Mouse (Mus musculus) 3T3-L1 (cell line): ENCODE measurements around the gene Spg11.

ENCODE experiments used
- DNase-seq: peaks from one replicate; pipeline ENCODE4 v3.0.0-alpha.2; 2015; ENCODE audit warnings: low read depth, low spot score

Spg11 gene

DNA sequence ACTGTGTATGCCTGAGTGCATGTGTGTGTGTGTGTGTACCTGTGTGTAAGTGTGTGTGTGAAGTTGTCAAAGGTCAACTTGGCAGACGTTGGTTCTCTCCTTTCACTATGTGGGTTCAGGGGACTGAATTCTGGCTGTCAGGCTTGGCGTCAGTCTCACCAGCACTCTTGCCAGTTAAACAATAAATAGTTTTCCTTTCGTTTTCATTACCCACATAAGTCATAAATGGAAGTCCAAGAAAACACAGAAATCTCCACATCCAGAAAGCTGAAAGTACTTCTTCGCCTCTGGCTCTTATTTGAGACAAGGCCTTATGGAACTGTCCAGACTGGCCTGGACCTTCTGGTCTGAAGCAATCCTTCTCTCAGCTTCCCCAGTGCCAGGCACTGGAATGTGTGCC, 27.6 kb upstream of the Spg11 start:
- DNase-seq = no peak

DNA sequence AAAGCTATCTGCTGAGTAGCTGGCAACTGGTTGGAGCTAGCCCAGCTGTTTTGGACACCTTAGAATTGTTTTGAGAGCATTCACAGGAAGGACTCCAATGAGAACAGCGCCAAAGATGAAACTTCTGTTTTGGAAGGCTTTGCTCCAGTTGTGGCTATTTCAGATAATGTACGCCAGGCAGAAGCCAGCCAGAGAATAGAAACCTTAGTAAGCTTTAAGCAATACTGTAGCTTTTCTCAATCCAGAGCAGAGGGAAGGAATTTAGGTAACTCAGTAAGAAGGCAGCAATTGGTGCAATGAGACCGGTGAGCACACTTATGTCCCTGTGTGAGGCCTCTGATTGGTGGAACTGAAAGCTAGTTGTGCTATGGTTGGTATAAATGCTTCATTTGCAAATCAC, 24.9 kb upstream of the Spg11 start:
- no peak for DNase-seq

- DNase-seq = no peak
These were observed 23.3 kb upstream of the Spg11 start for GRCm38 (mm10) chr2:122141332-122141967.

DNA sequence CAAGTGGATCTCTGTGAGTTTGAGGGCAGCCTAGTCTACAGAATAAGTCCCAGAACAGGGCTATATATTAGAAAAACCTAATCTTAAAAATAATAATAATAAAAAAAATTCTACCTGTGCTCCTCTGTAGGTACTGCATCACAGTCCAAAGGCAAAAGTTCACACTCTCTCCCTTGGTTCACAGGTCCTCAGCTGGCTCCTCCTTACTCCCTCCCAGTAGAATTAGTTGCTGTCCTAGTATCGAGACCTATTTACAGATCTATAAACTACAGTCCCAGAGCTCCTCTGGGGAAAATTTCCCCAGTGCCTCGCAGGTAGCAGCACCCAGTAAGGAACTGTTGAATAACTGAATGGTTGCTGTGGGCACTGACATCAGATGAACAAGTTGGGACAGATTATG, 22.6 kb upstream of the Spg11 start:
- no peak for DNase-seq

GRCm38 (mm10) chr2:122137839-122138465, 19.8 kb upstream of the Spg11 start:
- DNase-seq = no peak

GRCm38 (mm10) chr2:122132618-122133017, 14.4 kb upstream of the Spg11 start:
- DNase-seq = no peak

DNA sequence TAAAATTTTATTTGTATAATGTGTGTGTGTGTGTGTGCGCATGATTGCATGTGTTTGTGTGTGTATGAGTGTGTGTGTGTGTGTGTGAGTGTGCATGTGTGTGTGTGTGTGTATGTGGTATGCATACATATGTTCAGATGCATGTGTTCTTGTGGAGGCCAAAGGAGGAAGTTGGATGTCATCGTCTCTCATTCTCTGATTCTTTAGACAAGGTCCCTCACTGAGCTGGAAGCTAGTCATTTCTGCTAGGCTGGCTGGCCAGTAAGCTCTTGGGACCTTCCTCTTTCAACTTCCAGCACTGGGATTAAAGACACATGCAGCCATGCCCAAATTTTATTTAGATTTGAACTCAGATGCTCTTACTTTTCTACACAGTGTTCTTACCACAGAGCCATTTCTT, 13.9 kb upstream of the Spg11 start:
- DNase-seq = no peak

- DNase-seq = peak; percentile 82
These were observed 9.4 kb upstream of the Spg11 start for GRCm38 (mm10) chr2:122127635-122128034.

DNA sequence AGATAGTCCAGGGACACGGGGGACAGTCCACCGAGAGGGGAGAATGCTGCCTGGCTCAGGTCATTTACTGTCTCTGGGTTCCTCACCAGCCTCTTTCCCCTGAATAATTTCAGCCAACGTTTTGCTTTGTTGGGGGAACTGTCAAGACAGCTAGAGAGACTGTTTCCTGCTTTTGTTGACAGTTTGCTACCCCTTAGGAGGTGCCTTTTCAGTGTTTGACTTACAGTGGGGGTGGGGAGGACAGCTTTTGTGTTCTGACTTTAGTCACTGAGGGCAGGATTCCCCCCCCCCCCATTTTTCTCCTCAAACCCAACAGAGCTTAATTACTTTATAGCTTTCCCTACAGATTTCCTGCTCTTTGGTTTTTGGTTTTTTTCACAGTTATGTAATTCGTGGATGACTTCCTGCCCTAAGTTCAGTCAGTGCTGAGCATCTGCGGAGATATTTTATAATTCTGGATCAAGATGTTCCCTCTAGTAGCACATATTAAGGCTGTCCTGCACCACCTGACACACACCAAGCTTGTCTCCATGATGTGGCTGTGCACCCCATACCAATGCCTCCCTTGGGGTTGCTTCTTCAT, 8.7 kb upstream of the Spg11 start:
- no peak for DNase-seq

DNA sequence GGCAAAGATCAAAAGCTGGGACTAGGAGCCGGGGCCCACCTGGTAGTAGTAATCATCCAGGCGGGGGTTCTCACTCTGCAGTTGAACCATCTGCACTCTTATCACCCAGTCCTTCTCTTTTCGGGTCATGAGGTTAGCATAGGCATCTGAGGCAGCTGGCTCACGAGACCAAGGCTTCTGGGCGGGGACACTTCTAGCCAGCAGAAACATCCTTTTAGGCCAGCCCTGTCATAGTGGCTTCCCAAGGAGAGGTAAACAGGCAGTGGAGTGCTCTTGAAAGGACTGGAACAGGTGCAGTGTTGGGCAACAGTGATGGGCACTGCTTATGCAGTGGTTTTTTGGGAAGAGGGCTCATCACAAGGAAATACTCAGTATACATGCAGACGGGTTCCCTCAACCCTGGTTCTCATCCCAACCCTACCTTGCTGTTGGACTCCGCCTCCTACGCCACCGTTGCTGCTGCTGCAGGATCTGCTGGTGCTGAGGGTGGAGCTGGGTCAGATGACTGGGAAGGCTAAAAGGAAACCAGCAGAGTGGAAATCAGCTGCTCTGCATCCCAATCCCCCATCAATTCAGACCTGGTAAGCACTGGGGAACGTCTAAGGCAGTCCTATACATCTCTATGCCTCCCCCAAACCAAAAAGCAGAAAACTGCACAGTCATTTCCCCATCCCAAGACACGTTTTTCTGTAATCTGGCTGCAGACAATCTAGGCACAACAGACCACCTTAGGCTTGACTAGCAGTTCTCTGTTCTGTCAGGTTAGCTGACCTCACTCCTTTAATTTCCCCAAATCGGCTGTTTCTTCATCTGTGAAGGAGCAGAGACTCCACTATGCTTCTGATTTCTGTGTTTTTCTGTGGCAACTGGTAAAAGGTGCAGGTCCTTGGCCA, 7.7 kb upstream of the Spg11 start:
- no peak for DNase-seq

DNA sequence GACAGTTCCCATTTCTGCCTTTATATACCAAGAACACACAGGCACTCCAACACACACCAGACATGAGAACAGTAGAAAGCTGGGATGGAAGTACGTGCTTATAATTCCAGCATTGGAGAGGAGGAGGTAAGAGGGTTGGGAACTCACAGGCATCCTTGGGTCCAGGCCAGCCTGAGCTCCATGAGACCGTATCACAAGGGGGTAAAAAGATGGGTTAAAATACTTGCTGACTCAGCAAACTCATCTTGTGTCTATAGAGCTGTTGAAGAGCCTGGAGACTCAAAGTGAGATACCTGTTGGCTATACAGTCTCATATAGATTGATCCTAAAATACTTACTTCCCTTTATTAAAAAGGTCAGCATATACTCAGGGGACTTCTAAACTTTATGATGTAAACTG, 1.3 kb downstream of the Spg11 start:
- peak; percentile 26 for DNase-seq

DNA sequence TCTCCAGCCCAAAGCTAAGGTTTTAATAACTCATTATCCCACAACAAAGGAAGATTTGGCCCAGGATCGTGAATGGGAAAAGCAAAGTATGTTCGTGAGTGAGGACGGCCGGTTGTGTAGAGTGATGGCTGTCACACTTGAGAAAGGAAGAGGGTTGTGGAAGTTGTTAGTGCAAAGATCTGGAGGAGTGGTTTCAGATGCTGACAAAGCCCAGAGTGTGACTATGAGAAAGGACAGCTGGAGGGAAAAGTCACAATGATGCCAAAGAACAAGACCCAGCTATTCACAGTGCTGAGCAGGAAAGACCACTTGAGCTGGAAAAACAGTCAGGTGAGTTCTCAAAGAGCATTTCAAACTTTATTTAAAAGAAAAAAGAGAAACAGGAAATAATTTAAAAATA, 8.5 kb downstream of the Spg11 start:
- no peak for DNase-seq

GRCm38 (mm10) chr2:122108101-122108500, 10.1 kb downstream of the Spg11 start:
- DNase-seq = no peak

DNA sequence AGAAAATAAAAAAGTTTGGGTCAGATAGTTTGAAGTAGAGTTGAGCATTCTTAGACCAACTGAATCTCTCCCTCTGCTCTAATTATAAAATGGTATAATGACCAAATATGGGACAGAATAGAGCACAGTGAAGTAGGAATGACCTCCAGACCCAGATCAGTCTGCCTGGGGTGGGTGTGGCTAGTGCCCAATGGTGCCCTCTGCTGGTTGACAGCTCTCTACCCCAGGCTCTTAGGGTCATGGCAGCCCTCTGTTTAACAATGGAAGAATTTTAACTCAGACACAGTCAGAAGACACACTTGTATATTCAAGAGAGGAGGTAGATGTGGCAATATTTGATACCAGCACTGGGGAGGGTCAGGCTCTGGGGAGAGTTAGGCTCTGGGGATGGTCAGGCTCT, 16.1 kb downstream of the Spg11 start:
- peak; percentile 52 for DNase-seq

DNA sequence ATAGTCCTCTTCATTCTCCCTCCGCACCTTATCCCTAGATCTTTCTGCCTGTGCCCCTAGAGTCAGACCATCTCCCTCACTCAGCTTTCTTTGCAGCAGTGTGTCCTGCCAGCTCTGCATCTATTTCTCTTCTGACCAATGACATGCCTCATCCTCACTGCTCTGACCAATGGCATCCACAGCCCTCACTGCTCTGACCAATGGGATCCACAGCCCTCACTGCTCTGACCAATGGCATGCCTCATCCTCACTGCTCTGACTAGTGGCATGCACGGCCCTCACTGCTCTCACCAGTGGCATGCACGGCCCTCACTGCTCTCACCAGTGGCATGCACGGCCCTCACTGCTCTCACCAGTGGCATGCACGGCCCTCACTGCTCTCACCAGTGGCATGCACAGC, 20.5 kb downstream of the Spg11 start:
- peak; percentile 16 for DNase-seq

- DNase-seq = no peak
These were observed 24.3 kb downstream of the Spg11 start for GRCm38 (mm10) chr2:122093844-122094243.

DNA sequence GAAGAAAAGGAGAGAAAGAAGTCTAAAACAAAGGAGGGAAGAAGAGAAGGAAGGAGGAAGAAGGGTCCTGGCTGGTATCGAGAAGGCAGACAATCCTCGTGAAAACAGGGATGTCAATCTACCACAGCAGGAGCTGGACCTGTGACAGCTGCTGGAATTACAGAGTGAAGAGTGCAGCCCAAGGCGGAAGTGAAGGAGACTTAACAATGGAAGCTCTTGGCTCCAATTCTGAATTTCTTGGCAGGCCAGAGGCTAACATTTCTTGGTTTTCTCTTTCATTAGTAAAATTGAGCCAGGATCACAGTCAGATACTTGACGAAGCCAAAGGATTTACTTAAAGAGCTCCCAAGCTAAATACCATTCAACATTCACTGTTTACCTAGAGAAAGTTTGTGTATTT, 31.7 kb downstream of the Spg11 start:
- no peak for DNase-seq

- no peak for DNase-seq
These were observed 36.3 kb downstream of the Spg11 start for GRCm38 (mm10) chr2:122081728-122082456.

DNA sequence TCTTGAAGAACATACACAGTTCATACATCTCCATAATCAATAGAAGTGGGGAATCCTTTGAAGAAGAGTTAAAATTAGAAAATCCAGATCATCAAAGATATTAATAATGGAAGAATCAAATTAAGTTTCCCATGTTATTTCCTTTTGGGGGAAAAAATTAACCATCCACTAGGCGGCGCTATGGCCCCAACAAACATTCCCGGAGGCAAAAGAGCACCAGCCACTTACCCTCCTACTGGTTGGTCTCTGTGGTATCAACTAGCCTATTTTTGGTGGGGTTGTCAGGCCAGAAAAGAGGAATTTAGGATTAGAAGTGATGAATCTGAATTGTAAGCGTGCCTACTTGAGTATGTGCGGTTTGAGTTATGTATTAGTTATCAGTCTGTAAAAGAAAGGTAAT, 48.3 kb downstream of the Spg11 start:
- peak; percentile 82 for DNase-seq

- no peak for DNase-seq
These were observed 48.9 kb downstream of the Spg11 start for GRCm38 (mm10) chr2:122069144-122069912.

DNA sequence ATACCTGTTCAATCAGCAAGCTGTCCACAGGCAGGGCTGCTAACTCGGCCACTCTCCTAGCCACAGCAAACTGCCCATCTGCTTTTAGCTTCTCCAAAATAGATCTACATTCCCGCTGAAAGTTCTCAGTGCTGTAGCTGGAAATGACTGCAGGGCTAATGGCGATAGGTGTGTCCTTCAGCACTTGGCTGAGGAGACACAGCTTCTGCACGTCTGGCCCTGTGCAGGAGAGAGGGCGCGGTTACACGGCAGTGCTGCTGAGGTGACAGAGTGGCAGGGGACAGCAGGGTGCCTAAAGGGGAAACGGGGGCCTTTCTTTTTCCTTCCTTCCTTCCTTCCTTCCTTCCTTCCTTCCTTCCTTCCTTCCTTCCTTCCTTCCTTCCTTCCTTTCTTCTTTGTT, 51.9 kb downstream of the Spg11 start:
- DNase-seq = no peak
